Mouse (Mus musculus): ENCODE data around the gene Phf24. TPM values are rescaled to one million over a fixed set of nuclear protein-coding genes. Genes with fewer than 3 reads are reported as not detected.

Gene Phf24
- 7.6 and 10.3 TPM in 2 replicates for polyA plus RNA-seq (2012; rRNA removed)

DNA sequence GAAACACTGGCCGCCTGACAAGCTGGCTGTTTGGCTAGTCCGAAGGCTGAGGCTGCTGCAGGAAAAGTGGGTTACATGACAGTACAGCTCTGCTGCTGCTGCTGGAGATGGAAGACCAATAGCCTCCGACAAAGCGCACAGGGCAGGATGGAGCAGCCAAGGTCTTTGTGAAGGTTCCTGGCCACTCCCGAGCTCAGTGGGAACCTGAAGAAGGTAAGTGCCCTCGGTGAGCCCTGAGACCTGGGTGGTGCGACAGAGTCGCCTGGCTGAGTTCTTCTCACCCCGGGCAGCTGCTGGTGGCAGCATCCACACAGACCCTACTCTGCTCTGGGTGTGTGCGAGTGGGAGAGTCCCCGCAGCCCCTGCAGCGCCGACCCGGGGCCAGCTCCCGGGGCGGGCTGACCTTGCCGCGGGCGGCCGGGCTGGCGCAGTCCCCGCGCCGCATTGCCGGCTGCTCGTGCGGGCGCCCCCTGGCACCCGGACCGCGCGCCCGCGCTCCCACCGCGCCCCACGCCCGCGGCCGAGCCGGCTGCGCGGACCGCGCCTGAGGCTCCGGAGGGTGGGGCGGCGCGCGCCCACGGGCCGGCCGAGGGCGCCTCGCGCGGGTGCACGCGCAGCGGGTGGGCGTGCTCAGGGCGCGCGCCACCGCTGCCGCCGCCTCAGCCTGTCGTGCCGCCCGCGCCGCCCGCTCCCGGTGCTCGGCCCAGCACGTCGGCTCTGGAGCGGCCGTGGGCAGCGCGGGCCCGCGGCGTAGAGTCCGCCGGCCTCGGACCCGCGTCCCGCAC, at the start of gene Phf24:
Phf24 (plus strand) TSS at position 44 of the 785 bp plus-strand sequence.
- H3K4me1 ChIP-seq (ENCODE audit: control insufficient read depth, insufficient read depth, low read length), result peaks cover 3% of the 10 kb centered on the region; the same call in 1 of the 2 replicates
- H3K4me3 ChIP-seq (replicated peaks; ENCODE audit: extremely low read depth, low read depth, low read length), result peak within 1 kb of the TSS; percentile 39
- 3% methylated on average over 89 of the region's 90 CpGs for WGBS
- TF ChIP-seq POLR2A (IDR thresholded peaks at IDR 0.05; ENCODE audit: borderline replicate concordance, extremely low read depth, low read depth, low read length), result no peak
- no peak for TF ChIP-seq CTCF (IDR thresholded peaks at IDR 0.05; ENCODE audit: insufficient read depth, low read length)
- DNase-seq, result peak; percentile 23

DNA sequence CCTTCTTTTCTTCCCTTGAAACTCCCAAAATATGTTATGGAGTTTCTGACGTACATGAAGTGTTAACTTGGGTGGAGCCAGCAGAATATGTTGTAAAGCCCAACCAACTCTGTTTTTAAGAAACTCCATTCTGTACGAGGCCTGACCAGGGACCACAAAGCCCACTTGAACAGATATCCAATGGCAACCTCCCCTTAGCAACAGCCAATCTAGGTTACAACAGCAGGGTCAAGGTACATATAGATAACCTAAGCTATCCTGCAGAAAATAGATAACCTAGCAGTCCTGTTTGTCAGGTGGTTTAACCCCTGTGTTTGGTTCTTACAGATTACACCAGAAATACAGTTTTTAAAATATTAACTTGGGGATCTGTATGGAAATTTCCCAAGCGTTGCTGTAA, 49.1 kb upstream of the Phf24 start:
- WGBS, result 43% methylated on average over 3 of the region's 3 CpGs
- no peak overlapping the region for H3K4me3 ChIP-seq (replicated peaks; ENCODE audit: extremely low read depth, low read depth, low read length)
- no peaks in the 10 kb centered on the region for H3K4me1 ChIP-seq (ENCODE audit: control insufficient read depth, insufficient read depth, low read length)
- TF ChIP-seq POLR2A (IDR thresholded peaks at IDR 0.05; ENCODE audit: borderline replicate concordance, extremely low read depth, low read depth, low read length) (no peak), CTCF (IDR thresholded peaks at IDR 0.05; ENCODE audit: insufficient read depth, low read length) (no peak)
- DNase-seq, result no peak

DNA sequence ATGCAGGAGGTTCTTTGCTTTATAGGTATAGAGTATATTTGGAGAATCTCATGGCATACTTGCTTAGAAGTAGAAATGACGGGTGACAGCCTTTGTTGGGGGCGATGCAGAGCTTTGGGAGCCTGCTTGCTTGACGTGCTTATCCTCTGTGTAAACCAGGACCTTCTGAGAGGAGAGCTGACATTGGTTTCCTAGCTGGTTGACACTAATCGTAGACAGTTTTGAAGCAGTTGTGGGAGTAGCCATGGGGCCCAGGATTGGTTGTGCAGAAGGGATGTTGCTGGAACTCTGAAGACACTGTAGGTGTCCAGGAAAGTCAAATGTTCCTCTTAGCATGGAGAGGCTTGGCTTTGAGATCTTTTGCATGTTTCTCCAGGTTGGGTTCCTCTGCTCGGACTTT, 48.3 kb upstream of the Phf24 start:
- WGBS, result 83% methylated on average over 5 of the region's 5 CpGs
- TF ChIP-seq CTCF (IDR thresholded peaks at IDR 0.05; ENCODE audit: insufficient read depth, low read length) (no peak), POLR2A (IDR thresholded peaks at IDR 0.05; ENCODE audit: borderline replicate concordance, extremely low read depth, low read depth, low read length) (no peak)
- no peak for DNase-seq
- no peaks in the 10 kb centered on the region for H3K4me1 ChIP-seq (ENCODE audit: control insufficient read depth, insufficient read depth, low read length)
- H3K4me3 ChIP-seq (replicated peaks; ENCODE audit: extremely low read depth, low read depth, low read length), result no peak overlapping the region

DNA sequence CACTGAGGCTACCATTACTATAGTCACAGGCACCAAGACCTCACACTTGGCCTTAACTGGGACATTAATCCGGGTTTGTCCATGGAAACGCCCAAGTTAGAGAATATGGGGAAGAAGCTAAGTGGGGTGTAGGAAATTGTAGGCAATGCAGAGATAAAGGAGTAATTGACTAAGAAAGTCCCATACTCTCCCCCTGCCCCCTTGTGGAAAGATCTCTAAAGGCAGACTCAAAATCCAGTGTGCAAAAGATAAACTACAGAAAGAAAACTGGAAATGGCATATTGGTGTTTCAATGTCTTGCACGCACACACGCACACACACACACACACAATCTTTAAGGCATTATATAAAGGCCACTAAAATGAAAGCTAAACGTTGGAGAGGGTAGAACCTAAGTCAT, 45.7 kb upstream of the Phf24 start:
- no peaks in the 10 kb centered on the region for H3K4me1 ChIP-seq (ENCODE audit: control insufficient read depth, insufficient read depth, low read length)
- 74% methylated on average over 5 of the region's 5 CpGs for WGBS
- no peak overlapping the region for H3K4me3 ChIP-seq (replicated peaks; ENCODE audit: extremely low read depth, low read depth, low read length)
- TF ChIP-seq CTCF (IDR thresholded peaks at IDR 0.05; ENCODE audit: insufficient read depth, low read length) (no peak), POLR2A (IDR thresholded peaks at IDR 0.05; ENCODE audit: borderline replicate concordance, extremely low read depth, low read depth, low read length) (no peak)
- no peak for DNase-seq

DNA sequence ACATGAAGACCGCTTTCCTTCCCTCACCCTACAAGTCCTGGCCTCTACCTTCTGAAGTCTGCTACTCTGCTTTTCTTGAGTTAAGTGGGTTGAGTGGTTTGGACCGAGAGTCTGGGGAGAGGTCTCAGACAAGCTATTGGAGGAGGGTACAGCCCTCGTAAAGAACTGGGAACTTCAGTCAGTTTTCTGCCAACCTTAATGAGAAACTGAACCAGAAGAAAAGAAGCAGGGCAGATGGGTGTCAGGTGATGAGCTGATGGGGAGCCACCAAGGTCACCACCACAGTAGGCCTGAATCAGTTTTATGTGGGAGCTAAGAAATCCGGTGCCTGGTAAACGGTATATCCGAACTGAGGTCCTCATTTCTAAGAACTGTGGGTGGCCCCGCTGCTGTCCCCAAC, 44.3 kb upstream of the Phf24 start:
- TF ChIP-seq CTCF (IDR thresholded peaks at IDR 0.05; ENCODE audit: insufficient read depth, low read length) (no peak), POLR2A (IDR thresholded peaks at IDR 0.05; ENCODE audit: borderline replicate concordance, extremely low read depth, low read depth, low read length) (no peak)
- no peak for DNase-seq
- no peak overlapping the region for H3K4me3 ChIP-seq (replicated peaks; ENCODE audit: extremely low read depth, low read depth, low read length)
- 89% methylated on average over 7 of the region's 7 CpGs for WGBS
- H3K4me1 ChIP-seq (ENCODE audit: control insufficient read depth, insufficient read depth, low read length), result no peaks in the 10 kb centered on the region

DNA sequence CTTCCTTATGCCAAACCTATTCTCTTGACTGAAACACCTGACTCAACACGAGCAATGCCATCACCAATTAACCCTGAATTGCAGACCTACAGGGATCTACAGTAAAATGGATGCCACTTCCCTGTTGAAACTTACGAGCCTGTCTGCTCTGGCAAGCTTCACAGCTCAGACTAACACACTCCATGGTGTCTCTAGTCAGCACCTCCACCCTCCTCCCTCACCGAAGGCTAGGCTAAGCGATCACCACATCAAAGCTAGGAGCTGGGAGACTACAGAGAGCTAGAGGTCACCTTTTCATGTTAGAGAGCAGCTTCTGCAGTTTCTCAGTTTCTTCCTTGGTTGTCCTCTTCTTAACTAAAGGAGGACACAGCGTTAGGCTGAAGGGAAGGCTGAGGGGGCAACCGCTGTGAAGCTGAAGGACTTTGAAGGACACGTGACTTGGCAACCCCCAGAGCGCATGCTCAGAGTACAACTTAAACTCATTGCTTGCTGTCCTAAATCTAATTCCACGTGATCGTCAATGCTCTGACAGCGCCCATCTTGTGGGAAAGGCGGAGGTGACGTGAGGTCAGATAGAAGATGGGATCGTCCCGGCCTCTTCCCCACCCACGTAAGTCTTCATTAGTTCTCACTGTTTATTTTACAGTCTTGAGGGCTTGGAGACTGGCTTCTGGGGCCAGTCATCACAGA, 43.6 kb upstream of the Phf24 start:
- TF ChIP-seq POLR2A (IDR thresholded peaks at IDR 0.05; ENCODE audit: borderline replicate concordance, extremely low read depth, low read depth, low read length), result no peak
- TF ChIP-seq CTCF (IDR thresholded peaks at IDR 0.05; ENCODE audit: insufficient read depth, low read length), result no peak
- no peak overlapping the region for H3K4me3 ChIP-seq (replicated peaks; ENCODE audit: extremely low read depth, low read depth, low read length)
- 61% methylated on average over 16 of the region's 16 CpGs for WGBS
- no peak for DNase-seq
- H3K4me1 ChIP-seq (ENCODE audit: control insufficient read depth, insufficient read depth, low read length), result no peaks in the 10 kb centered on the region

DNA sequence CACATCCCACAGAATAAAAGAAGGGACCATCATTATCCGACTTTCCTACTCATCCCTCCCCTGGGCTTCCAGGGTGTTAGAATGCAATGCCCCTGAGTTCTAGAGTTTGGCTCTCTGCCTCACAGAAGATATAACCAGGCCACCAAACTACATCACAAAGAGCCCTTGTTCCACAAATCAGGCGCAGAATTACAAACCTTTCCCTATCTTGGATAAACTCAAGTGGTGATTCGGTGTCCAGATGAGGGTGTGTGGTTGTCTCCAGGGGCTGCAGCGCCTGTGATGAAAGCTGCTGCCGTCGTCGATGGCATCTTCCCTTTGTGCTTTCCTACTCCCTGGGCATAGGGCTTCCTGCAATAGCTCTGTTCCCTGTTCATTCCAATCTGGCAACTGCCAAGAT, 42.3 kb upstream of the Phf24 start, which contains the start of gene Fam205c:
Fam205c (minus strand) TSS at position 101 of the 400 bp plus-strand sequence.
- DNase-seq, result no peak
- no peaks in the 10 kb centered on the region for H3K4me1 ChIP-seq (ENCODE audit: control insufficient read depth, insufficient read depth, low read length)
- no peak for TF ChIP-seq CTCF (IDR thresholded peaks at IDR 0.05; ENCODE audit: insufficient read depth, low read length)
- no peak for TF ChIP-seq POLR2A (IDR thresholded peaks at IDR 0.05; ENCODE audit: borderline replicate concordance, extremely low read depth, low read depth, low read length)
- no peak within 1 kb of the TSS for H3K4me3 ChIP-seq (replicated peaks; ENCODE audit: extremely low read depth, low read depth, low read length)
- WGBS, result 81% methylated on average over 7 of the region's 7 CpGs

DNA sequence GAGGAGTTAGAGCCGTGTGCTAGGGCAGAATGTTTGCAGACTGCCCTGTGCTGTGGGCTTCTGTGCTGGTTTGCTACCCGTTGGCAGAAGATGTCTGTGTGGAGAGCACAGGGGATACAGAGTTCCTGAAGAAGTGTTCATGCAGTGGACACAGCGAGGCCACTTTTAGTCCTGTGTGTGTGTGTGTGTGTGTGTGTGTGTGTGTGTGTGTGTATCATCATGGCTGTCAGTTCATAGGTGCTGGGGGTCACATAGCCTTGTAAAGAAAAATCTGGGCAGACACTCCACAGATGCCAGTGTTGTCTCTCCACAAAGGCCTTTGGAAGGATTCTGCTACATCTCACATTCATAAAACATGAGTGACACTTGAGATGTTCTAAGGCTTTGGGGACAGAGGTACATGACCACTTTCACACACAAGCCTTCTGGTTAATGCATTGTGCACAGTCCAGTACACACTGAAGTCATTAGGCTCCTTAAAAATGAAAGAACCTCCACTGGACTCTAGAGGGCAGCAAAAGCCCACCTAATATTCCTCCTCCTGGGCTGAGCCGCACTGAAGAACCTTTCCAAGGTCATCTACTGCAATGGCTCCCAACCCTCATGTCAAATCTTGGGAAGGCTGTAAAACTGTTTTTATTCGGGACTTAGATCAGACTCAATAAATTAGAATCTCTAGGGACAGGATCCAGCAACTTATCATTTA, 39.7 kb upstream of the Phf24 start:
- peak; percentile 17 for DNase-seq
- Histone ChIP-seq H3K4me3 (replicated peaks; ENCODE audit: extremely low read depth, low read depth, low read length) (no peak overlapping the region), H3K4me1 (ENCODE audit: control insufficient read depth, insufficient read depth, low read length) (no peaks in the 10 kb centered on the region)
- TF ChIP-seq POLR2A (IDR thresholded peaks at IDR 0.05; ENCODE audit: borderline replicate concordance, extremely low read depth, low read depth, low read length) (no peak), CTCF (IDR thresholded peaks at IDR 0.05; ENCODE audit: insufficient read depth, low read length) (peak; percentile 56)
- 28% methylated on average over 5 of the region's 5 CpGs for WGBS

DNA sequence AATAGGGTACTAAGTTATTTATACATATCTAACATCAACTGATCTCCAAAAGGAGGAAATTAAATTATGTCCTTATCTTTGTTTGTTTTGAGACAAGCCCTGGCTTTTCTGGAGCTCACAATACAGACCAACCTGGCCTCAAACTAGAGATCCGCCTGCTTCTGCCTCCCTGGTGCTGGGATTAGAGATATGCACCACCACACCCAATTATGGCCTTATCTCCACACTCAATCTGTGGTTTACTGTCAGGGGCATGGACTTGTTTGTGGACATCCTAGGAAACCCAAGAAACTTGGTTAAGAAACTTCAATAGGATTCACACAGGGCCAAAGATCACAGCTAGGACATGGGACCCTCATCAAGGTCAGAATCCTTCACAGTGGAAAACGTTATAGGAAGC, 38.8 kb upstream of the Phf24 start:
- H3K4me1 ChIP-seq (ENCODE audit: control insufficient read depth, insufficient read depth, low read length), result no peaks in the 10 kb centered on the region
- no peak overlapping the region for H3K4me3 ChIP-seq (replicated peaks; ENCODE audit: extremely low read depth, low read depth, low read length)
- TF ChIP-seq POLR2A (IDR thresholded peaks at IDR 0.05; ENCODE audit: borderline replicate concordance, extremely low read depth, low read depth, low read length) (no peak), CTCF (IDR thresholded peaks at IDR 0.05; ENCODE audit: insufficient read depth, low read length) (no peak)
- DNase-seq, result no peak
- WGBS, result 65% methylated on average over 2 of the region's 2 CpGs

Data from lung, adult 2 months (tissue).